Mouse (Mus musculus) embryo, embryonic 10.5 days (tissue): ENCODE measurements at regions not wholly inside any gene's neighbourhood (a gene's known extent, or its start where the extent isn't known, plus 50 kb on each side); places are given as distances from the start of the nearest gene placed in this dataset.
A peak's percentile ranks its signal among the peaks of the same experiment; 100 is the strongest.
"Not testable (repeated sequence)": the region's sequence is repeated elsewhere in the genome, so short reads cannot be mapped to it uniquely, and the experiment has no call there.

Experiments used
- DNase-seq: peaks from one replicate; pipeline ENCODE4 v3.0.0-alpha.2; 2015; ENCODE audit warnings: low spot score

GRCm38 (mm10) chr9:91053065-91053793 is 309.0 kb upstream of the Zic4 start:
- no peak for DNase-seq

GRCm38 (mm10) chr9:91059460-91059859 is 302.8 kb upstream of the Zic4 start:
- DNase-seq, result no peak

- DNase-seq, result no peak
Measured at GRCm38 (mm10) chr9:91069496-91069895, 292.7 kb upstream of the Zic4 start.

DNA sequence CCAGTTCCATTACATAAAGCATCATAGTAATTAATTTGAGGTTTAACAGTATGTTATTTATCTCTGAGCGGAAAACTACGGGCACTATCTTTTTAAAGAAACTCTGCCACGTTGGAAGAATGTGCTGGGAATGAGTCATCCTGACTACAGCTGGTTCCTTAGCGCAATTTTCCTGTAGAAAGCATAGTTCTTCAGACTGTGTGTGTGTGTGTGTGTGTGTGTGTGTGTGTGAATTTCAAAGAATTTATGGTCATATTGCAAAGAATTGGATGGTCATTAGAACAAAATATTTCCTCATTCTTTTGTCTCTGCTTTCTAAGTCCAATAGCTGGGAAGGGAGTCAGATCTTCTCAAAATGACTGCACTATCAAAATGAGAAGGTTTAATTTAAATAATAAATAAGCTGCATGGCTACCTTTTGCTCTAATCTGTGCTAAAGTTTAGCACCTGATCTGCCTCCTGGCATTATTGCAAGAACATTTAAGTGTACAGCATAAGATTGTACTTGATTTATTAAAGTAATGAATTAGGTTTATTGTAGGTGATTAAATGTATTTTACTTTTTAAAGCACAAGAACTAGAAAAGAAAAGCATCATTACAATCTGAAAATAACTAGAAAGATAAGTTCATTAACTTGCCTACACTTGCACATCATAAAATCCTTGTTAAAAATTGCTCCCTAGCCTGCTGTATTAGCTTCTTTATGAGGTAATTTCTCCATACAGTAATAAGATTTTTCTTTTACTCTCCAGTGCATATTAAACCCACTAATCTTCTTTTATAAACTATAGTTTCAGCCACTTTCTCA is 288.6 kb upstream of the Zic4 start:
- DNase-seq, result no peak

GRCm38 (mm10) chr9:91074175-91074480 is 288.1 kb upstream of the Zic4 start:
- peak; percentile 17 for DNase-seq

GRCm38 (mm10) chr9:91077490-91077889 is 284.7 kb upstream of the Zic4 start:
- DNase-seq, result no peak

DNA sequence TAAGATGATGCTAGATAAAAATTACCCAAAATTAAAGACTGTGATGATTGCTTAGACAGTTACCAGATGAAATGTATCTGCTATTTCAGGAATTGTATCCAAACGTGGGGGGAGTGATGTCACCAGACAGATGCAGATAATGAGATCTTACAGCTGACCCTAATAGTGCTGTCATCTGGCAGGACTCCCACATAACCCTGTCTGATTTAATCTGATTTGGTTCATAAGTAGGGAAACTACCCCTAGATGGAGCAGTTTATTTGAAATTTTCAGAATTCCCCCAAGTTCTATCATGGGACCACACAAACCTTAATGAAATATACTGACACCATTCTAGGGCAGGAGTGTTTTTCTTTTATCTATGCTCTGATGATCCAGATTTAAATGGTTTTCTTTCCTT is 278.4 kb upstream of the Zic4 start:
- DNase-seq, result no peak

DNA sequence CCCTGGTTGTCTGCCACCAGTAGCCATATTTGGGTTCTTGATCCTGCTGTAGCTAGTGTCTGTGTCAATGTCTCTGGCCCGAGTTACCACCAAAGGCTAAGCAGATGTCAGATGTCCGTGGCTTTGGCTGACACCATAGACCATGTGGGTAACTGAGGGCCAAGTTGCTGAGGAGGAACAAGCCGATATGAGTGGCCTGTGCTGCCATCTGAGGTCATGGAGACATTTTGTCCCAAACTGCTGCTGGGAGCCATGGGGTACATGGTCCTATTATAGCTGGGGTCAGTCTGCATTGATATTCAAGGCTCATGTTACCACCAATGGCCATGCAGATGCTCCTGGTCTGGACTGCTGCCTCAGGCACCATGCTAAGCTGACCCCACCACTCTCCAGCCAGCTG is 276.3 kb upstream of the Zic4 start:
- DNase-seq, result no peak

DNA sequence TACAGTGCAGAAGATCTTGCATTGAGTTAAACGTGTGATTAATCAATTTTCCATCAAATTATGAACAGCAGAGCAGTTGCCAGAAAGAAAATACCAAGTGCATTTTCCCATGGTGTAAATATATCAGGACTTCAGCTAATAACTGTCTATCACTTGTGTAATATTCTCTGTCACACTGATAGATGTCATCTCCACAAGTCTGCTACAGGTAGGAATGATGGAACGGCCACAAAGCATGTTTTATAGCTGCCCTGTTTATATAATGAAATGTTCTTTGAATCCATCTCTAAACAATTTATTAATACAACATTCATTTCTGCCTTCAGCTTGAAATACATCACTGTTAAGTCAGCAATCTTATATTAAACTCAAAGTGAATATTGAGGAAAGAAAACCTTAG is 272.9 kb upstream of the Zic4 start:
- DNase-seq, result no peak

GRCm38 (mm10) chr9:91091421-91092050 is 270.7 kb upstream of the Zic4 start:
- DNase-seq, result no peak

DNA sequence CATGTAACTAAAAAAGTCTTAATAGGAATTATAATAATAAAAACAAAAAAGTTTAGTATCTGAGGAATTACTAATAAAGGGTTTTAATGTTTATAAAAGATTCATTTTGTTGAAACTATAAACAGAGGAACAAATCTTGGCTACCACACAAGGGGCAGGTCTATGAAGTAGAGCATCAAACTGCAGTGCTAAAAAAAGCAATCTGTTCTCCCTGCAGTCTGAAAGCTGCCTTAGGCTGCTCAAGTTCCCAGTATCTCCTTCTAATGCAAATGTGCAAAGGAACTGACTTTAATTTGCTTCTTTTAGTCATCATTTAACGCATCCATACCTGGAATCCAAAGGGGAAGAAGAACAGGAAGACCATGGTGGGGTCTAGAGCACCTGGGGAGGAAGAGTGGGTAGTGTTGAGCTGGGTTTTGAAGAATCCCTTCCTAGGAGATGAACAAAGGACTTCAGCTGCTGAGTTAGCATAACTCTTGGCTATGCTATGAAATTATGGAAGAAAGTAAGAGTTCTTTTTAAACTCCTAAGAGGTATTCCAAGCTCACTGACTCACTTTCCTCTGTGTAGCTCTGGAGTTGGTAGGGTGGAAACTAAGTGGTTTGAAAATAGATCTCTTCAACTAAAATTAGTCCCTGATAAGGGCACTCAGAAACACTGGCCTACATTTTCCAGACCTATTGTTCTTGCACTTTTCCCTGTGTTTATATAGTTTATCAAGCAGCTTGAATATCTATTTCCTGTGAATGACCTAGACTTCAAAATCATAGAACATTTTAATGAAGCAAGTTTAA is 260.4 kb upstream of the Zic4 start:
- DNase-seq, result no peak

GRCm38 (mm10) chr9:91122441-91123035 is 239.7 kb upstream of the Zic4 start:
- DNase-seq, result no peak

GRCm38 (mm10) chr9:91123208-91123607 is 239.0 kb upstream of the Zic4 start:
- DNase-seq, result no peak

DNA sequence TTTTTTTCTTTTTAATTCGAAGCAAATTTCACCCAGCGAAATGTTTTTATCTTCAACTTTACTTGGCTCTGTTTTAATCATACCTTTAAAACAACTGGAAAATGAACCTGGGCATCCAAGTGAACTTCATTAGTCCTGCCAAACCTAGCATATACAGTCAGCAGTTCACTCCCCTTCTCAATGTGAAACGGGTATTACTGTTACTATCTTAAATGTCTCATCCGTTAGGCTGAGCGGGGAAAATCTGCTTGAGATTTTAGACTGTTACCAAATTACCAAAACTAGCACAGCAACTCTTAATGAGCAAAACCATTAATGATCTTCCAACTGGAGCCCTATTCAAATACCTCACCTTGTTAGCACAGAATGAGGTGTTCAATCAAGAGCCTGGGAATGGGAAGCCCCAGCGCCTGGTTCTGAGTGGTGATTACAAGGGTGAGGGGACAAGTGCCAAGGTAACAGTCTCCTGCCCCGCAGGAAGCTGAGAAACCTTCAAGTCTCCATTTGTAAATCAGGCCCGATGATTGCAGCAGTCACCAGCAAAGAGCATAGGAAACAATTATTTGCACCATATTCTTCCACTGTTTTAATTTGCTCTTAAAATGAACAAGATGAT is 235.5 kb upstream of the Zic4 start:
- DNase-seq, result no peak

DNA sequence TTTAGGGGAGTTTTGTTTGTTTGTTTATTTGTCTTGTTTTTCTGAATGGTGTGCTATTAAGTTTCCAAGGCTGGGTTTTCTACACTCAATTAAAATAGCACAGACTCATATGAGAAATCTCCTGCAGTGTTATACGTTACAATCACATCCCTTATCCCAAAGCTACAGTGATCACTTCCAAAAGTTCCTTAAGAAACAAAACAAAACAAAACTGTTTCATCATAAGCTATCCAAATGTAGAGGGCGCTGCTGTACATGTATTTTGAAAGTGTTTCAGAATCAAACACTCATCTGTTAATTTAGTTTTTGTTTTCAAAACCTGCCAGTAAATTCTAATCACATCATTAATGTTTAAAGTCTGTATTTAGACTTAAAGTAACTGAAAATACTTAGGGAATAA is 233.7 kb upstream of the Zic4 start:
- DNase-seq, result not testable (repeated sequence)

DNA sequence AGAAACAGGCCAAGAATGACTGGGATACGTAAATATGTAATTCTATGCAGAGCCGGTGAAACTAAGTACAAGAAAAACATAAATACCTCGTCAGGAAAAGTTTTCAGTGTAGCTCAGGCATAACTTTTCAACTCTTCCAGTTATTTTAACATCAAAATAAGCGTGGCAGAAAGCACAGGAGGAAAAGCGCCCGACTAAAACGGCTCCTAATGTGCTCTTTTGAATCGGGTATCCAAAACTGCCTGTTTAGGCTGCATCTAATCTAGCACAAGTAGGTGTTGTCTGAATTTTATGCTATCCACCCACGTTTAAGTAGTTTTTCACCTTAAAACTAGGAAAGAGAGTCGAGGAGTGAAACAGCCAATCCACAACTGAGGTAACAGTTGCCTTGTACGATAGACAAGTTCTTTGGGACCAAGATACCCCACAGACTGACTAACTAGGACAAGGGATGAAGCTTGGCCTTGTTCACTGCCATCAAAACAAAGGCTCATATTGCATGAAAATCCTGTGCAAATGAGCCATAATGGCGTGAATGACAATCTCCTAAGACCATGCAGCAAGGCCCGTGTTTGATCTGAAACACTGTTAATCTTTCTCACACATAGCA is 232.0 kb upstream of the Zic4 start:
- no peak for DNase-seq

- DNase-seq, result no peak
Measured at GRCm38 (mm10) chr9:91131415-91132255, 230.6 kb upstream of the Zic4 start.

- no peak for DNase-seq
Measured at GRCm38 (mm10) chr9:91132531-91132930, 229.7 kb upstream of the Zic4 start.

GRCm38 (mm10) chr9:91133256-91133920 is 228.8 kb upstream of the Zic4 start:
- DNase-seq, result no peak

- DNase-seq, result no peak
Measured at GRCm38 (mm10) chr9:91134325-91134724, 227.9 kb upstream of the Zic4 start.
